Mouse (Mus musculus): ENCODE data around the gene Klhl29.
"Not testable (repeated sequence)": the region's sequence is repeated elsewhere in the genome, so short reads cannot be mapped to it uniquely, and the experiment has no call there.

Gene Klhl29

GRCm38 (mm10) chr12:5353416-5353815 is 22.1 kb downstream of the Klhl29 start:
- no peak for DNase-seq (ENCODE audit: low spot score)

GRCm38 (mm10) chr12:5352771-5353170 is 22.7 kb downstream of the Klhl29 start:
- no peak for DNase-seq (ENCODE audit: low spot score)

GRCm38 (mm10) chr12:5350491-5351285 is 24.8 kb downstream of the Klhl29 start:
- no peak for DNase-seq (ENCODE audit: low spot score)

GRCm38 (mm10) chr12:5345088-5345487 is 30.4 kb downstream of the Klhl29 start:
- DNase-seq (ENCODE audit: low spot score) = no peak

- not testable (repeated sequence) for DNase-seq (ENCODE audit: low spot score)
These were observed 31.0 kb downstream of the Klhl29 start for GRCm38 (mm10) chr12:5344457-5344856.

GRCm38 (mm10) chr12:5340151-5340603 is 35.3 kb downstream of the Klhl29 start:
- DNase-seq (ENCODE audit: low spot score) = no peak

GRCm38 (mm10) chr12:5336927-5337712 is 38.4 kb downstream of the Klhl29 start:
- no peak for DNase-seq (ENCODE audit: low spot score)

GRCm38 (mm10) chr12:5336331-5336730 is 39.2 kb downstream of the Klhl29 start:
- no peak for DNase-seq (ENCODE audit: low spot score)

- DNase-seq (ENCODE audit: low spot score) = no peak
These were observed 40.5 kb downstream of the Klhl29 start for GRCm38 (mm10) chr12:5334956-5335355.

GRCm38 (mm10) chr12:5334175-5334574 is 41.3 kb downstream of the Klhl29 start:
- DNase-seq (ENCODE audit: low spot score) = no peak

GRCm38 (mm10) chr12:5331810-5332484 is 43.5 kb downstream of the Klhl29 start:
- no peak for DNase-seq (ENCODE audit: low spot score)

GRCm38 (mm10) chr12:5330496-5331070 is 44.9 kb downstream of the Klhl29 start:
- no peak for DNase-seq (ENCODE audit: low spot score)

GRCm38 (mm10) chr12:5322444-5323087 is 52.9 kb downstream of the Klhl29 start:
- DNase-seq (ENCODE audit: low spot score) = no peak

GRCm38 (mm10) chr12:5321017-5321416 is 54.5 kb downstream of the Klhl29 start:
- no peak for DNase-seq (ENCODE audit: low spot score)

- DNase-seq (ENCODE audit: low spot score) = no peak
These were observed 56.0 kb downstream of the Klhl29 start for GRCm38 (mm10) chr12:5319359-5319973.

- no peak for DNase-seq (ENCODE audit: low spot score)
These were observed 59.4 kb downstream of the Klhl29 start for GRCm38 (mm10) chr12:5316029-5316567.

GRCm38 (mm10) chr12:5307923-5308322 is 67.6 kb downstream of the Klhl29 start:
- DNase-seq (ENCODE audit: low spot score) = no peak

GRCm38 (mm10) chr12:5305466-5305865 is 70.0 kb downstream of the Klhl29 start:
- no peak for DNase-seq (ENCODE audit: low spot score)

GRCm38 (mm10) chr12:5303912-5304311 is 71.6 kb downstream of the Klhl29 start:
- no peak for DNase-seq (ENCODE audit: low spot score)

- DNase-seq (ENCODE audit: low spot score) = no peak
These were observed 72.4 kb downstream of the Klhl29 start for GRCm38 (mm10) chr12:5303100-5303499.

GRCm38 (mm10) chr12:5301841-5302240 is 73.6 kb downstream of the Klhl29 start:
- no peak for DNase-seq (ENCODE audit: low spot score)

Data from c-Kit-positive CD71-positive TER-119-positive erythroid progenitor cells, embryonic 14.5 days (primary cell).